Mouse (Mus musculus) layer of hippocampus, adult 9-11 months (tissue): Measurements from ENCODE around the gene Gm20388.

Source experiments
- DNase-seq: peaks from one replicate; pipeline ENCODE4 v3.0.0; 2022

Gene Gm20388

GRCm38 (mm10) chr8:122675596-122676420 lies 2765.2 kb downstream of the Gm20388 start:
- DNase-seq, result no peak

GRCm38 (mm10) chr8:122676621-122677480 lies 2766.2 kb downstream of the Gm20388 start:
- peak; percentile 87 for DNase-seq

- DNase-seq, result peak; percentile 36
Observed at GRCm38 (mm10) chr8:122677481-122678021, 2766.9 kb downstream of the Gm20388 start.

GRCm38 (mm10) chr8:122678061-122678895 lies 2767.6 kb downstream of the Gm20388 start:
- DNase-seq, result peak; percentile 56

GRCm38 (mm10) chr8:122678896-122679210 lies 2768.2 kb downstream of the Gm20388 start:
- DNase-seq, result no peak

GRCm38 (mm10) chr8:122679325-122679920 lies 2768.8 kb downstream of the Gm20388 start:
- DNase-seq, result no peak

- DNase-seq, result no peak
Observed at GRCm38 (mm10) chr8:122680171-122680570, 2769.5 kb downstream of the Gm20388 start.

GRCm38 (mm10) chr8:122682820-122683219 lies 2772.2 kb downstream of the Gm20388 start:
- DNase-seq, result no peak

- DNase-seq, result no peak
Observed at GRCm38 (mm10) chr8:122685097-122685861, 2774.6 kb downstream of the Gm20388 start.

- DNase-seq, result no peak
Observed at GRCm38 (mm10) chr8:122686879-122687278, 2776.2 kb downstream of the Gm20388 start.

GRCm38 (mm10) chr8:122689315-122689714 lies 2778.7 kb downstream of the Gm20388 start:
- no peak for DNase-seq

- DNase-seq, result no peak
Observed at GRCm38 (mm10) chr8:122691018-122691417, 2780.4 kb downstream of the Gm20388 start.

- DNase-seq, result no peak
Observed at GRCm38 (mm10) chr8:122692152-122692551, 2781.5 kb downstream of the Gm20388 start.

GRCm38 (mm10) chr8:122695438-122696042 lies 2784.9 kb downstream of the Gm20388 start:
- DNase-seq, result no peak

GRCm38 (mm10) chr8:122697181-122697581 lies 2786.5 kb downstream of the Gm20388 start:
- DNase-seq, result no peak

- DNase-seq, result no peak
Observed at GRCm38 (mm10) chr8:122697586-122697985, 2786.9 kb downstream of the Gm20388 start.

GRCm38 (mm10) chr8:122698254-122698768 lies 2787.7 kb downstream of the Gm20388 start:
- DNase-seq, result no peak

- no peak for DNase-seq
Observed at GRCm38 (mm10) chr8:122699005-122699492, 2788.4 kb downstream of the Gm20388 start, which contains the start of gene Cbfa2t3. Cbfa2t3 (minus strand) TSS chr8:122699109.

- DNase-seq, result no peak
Observed at GRCm38 (mm10) chr8:122700628-122701027, 2790.0 kb downstream of the Gm20388 start.

- DNase-seq, result no peak
Observed at GRCm38 (mm10) chr8:122701441-122702185, 2791.0 kb downstream of the Gm20388 start.
